Mouse (Mus musculus): ENCODE results near the gene Cdc42bpa. TPM values are rescaled to one million over a fixed set of nuclear protein-coding genes. Genes with fewer than 3 reads are reported as not detected.
A peak's percentile ranks its signal among the peaks of the same experiment; 100 is the strongest.

Cdc42bpa gene
- polyA plus RNA-seq, 1 experiment from 2014 or later: 14.9 TPM

DNA sequence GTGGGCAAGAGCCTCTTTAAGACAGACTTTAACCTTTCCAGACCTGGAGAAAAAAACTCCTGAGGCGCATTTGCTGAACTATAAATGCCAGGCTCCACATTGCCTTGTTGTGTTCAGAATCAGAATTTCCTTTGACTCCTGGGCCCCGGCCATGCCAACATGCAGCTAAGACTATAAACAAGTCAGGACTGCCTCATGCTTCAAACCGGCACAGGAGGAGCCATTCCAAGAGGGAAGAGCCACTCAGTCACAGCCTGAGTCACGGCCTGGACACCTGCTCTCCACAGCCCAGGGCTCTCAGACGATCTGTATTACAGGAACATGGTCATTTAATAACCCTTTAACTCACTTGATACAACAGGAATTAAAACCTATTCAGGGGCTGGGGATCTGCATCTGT, 240.4 kb downstream of the Cdc42bpa start:
- H3K4me1 ChIP-seq (ENCODE audit: insufficient read depth): 0 out of 2 replicates have a peak, but pooled peaks cover 3% of the 10 kb centered on the region
- H3K4me3 ChIP-seq (ENCODE audit: low read depth, low read length): no peak overlapping the region
- no peak overlapping the region for H3K4me2 ChIP-seq
- no peaks in the 10 kb centered on the region for H3K36me3 ChIP-seq (ENCODE audit: insufficient read depth)
- no peaks in the 10 kb centered on the region for H3K9me3 ChIP-seq (ENCODE audit: low read depth, low read length)
- no peak for TF ChIP-seq CTCF (IDR thresholded peaks at IDR 0.05; ENCODE audit: low read depth)
- ATAC-seq (ENCODE audit: insufficient read depth): no peak
- H3K9ac ChIP-seq: no peak overlapping the region
- no peaks in the 10 kb centered on the region for H3K27me3 ChIP-seq (ENCODE audit: insufficient read depth, low read length)
- WGBS: 51% methylated on average over 5 of the region's 5 CpGs
- no peak for DNase-seq
- no peak overlapping the region for H3K27ac ChIP-seq (ENCODE audit: low read depth)

GRCm38 (mm10) chr1:180208370-180208769, 248.1 kb downstream of the Cdc42bpa start:
- Histone ChIP-seq H3K36me3 (ENCODE audit: insufficient read depth) (no peaks in the 10 kb centered on the region), H3K9ac (no peak overlapping the region), H3K27me3 (ENCODE audit: insufficient read depth, low read length) (no peaks in the 10 kb centered on the region), H3K9me3 (ENCODE audit: low read depth, low read length) (no peaks in the 10 kb centered on the region), H3K4me2 (no peak overlapping the region), H3K4me1 (ENCODE audit: insufficient read depth) (no peaks in the 10 kb centered on the region; the same call in 1 of the 2 replicates), H3K27ac (ENCODE audit: low read depth) (no peak overlapping the region), H3K4me3 (ENCODE audit: low read depth, low read length) (no peak overlapping the region)
- ATAC-seq (ENCODE audit: insufficient read depth) (no peak), DNase-seq (no peak)
- 86% methylated on average over 3 of the region's 3 CpGs for WGBS
- no peak for TF ChIP-seq CTCF (IDR thresholded peaks at IDR 0.05; ENCODE audit: low read depth)

DNA sequence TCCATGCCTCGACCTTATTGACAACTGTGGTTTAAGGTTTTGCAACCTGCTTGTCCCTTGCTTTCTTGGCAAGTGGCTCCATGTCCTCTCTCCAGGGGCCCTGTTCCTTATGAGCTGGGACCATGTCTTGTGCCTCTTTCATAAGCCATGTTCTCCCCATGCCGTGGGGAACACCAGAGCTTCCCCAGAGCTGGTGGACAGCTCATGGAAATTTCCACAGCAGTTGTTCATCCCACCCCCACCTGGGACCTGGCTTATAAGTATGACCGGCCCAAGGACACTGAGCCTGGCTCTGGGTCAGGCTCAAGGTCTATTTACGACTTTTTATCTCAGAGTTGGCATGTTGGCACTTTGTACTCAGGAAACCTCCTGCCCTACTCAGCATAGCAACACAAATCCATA, 249.8 kb downstream of the Cdc42bpa start:
- Histone ChIP-seq H3K9ac (no peak overlapping the region), H3K4me2 (no peak overlapping the region), H3K4me1 (ENCODE audit: insufficient read depth) (no peaks in the 10 kb centered on the region; the same call in 1 of the 2 replicates), H3K27ac (ENCODE audit: low read depth) (no peak overlapping the region), H3K27me3 (ENCODE audit: insufficient read depth, low read length) (no peaks in the 10 kb centered on the region), H3K9me3 (ENCODE audit: low read depth, low read length) (no peaks in the 10 kb centered on the region), H3K36me3 (ENCODE audit: insufficient read depth) (no peaks in the 10 kb centered on the region), H3K4me3 (ENCODE audit: low read depth, low read length) (no peak overlapping the region)
- ATAC-seq (ENCODE audit: insufficient read depth) (no peak), DNase-seq (no peak)
- no peak for TF ChIP-seq CTCF (IDR thresholded peaks at IDR 0.05; ENCODE audit: low read depth)
- WGBS: 74% methylated on average over 4 of the region's 4 CpGs

DNA sequence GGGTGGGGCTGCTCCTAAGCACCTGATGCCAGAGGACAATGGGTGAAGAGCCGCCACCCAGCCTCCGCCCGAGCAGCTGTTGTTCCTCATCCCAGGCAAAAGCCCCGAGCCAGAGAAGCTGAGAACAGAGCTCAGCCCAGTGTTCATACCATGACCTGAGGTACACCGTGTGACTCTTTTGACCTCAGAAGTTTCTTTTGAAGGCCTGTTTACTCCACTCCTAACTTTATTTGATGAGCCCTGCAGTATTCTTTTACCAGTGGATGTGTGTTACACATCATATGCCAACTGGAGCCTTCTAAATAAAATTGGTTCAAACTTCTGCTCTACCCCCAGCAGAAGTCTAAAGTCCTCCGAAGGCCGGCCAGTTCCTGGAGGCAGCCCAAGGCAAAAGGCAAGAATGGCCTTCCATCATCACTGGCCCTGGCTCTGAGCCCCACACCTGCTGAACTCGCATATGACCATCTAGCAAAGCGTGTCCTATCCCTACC, 250.6 kb downstream of the Cdc42bpa start:
- Histone ChIP-seq H3K4me2 (no peak overlapping the region), H3K27ac (ENCODE audit: low read depth) (no peak overlapping the region)
- 78% methylated on average over 9 of the region's 9 CpGs for WGBS

GRCm38 (mm10) chr1:180212911-180213310, 252.6 kb downstream of the Cdc42bpa start:
- no peak for TF ChIP-seq CTCF (IDR thresholded peaks at IDR 0.05; ENCODE audit: low read depth)
- Histone ChIP-seq H3K4me2 (no peak overlapping the region), H3K4me3 (ENCODE audit: low read depth, low read length) (no peak overlapping the region), H3K4me1 (ENCODE audit: insufficient read depth) (no peaks in the 10 kb centered on the region; the same call in 1 of the 2 replicates), H3K36me3 (ENCODE audit: insufficient read depth) (no peaks in the 10 kb centered on the region), H3K9me3 (ENCODE audit: low read depth, low read length) (no peaks in the 10 kb centered on the region), H3K9ac (no peak overlapping the region), H3K27me3 (ENCODE audit: insufficient read depth, low read length) (no peaks in the 10 kb centered on the region), H3K27ac (ENCODE audit: low read depth) (no peak overlapping the region)
- DNase-seq (no peak), ATAC-seq (ENCODE audit: insufficient read depth) (no peak)
- 59% methylated on average over 5 of the region's 5 CpGs for WGBS

More for the DNA sequence above, 250.6 kb downstream of the Cdc42bpa start:
- ATAC-seq (ENCODE audit: insufficient read depth): no peak
- no peak for TF ChIP-seq CTCF (IDR thresholded peaks at IDR 0.05; ENCODE audit: low read depth)
- H3K36me3 ChIP-seq (ENCODE audit: insufficient read depth): no peaks in the 10 kb centered on the region
- no peak overlapping the region for H3K4me3 ChIP-seq (ENCODE audit: low read depth, low read length)
- no peaks in the 10 kb centered on the region for H3K27me3 ChIP-seq (ENCODE audit: insufficient read depth, low read length)
- H3K9me3 ChIP-seq (ENCODE audit: low read depth, low read length): no peaks in the 10 kb centered on the region
- H3K4me1 ChIP-seq (ENCODE audit: insufficient read depth): no peaks in the 10 kb centered on the region; the same call in 1 of the 2 replicates
- no peak for DNase-seq
- no peak overlapping the region for H3K9ac ChIP-seq

- TF ChIP-seq CTCF (IDR thresholded peaks at IDR 0.05; ENCODE audit: low read depth): peak; percentile 95
- no peak overlapping the region for H3K4me2 ChIP-seq
- H3K4me3 ChIP-seq (ENCODE audit: low read depth, low read length): no peak overlapping the region
- H3K4me1 ChIP-seq (ENCODE audit: insufficient read depth): no peaks in the 10 kb centered on the region; the same call in 1 of the 2 replicates
- 15% methylated on average over 4 of the region's 4 CpGs for WGBS
- H3K27me3 ChIP-seq (ENCODE audit: insufficient read depth, low read length): no peaks in the 10 kb centered on the region
- no peaks in the 10 kb centered on the region for H3K36me3 ChIP-seq (ENCODE audit: insufficient read depth)
- no peaks in the 10 kb centered on the region for H3K9me3 ChIP-seq (ENCODE audit: low read depth, low read length)
- no peak overlapping the region for H3K9ac ChIP-seq
- H3K27ac ChIP-seq (ENCODE audit: low read depth): no peak overlapping the region
- ATAC-seq (ENCODE audit: insufficient read depth) (peak; percentile 93), DNase-seq (peak; percentile 85)
These were observed 254.8 kb downstream of the Cdc42bpa start for GRCm38 (mm10) chr1:180215044-180215443.

Other genes with a start within 250 kb of the Cdc42bpa start
- not detected in 2 replicates for gene Kif28, start 215.2 kb upstream of the Cdc42bpa start, polyA plus RNA-seq (2014; fragmentation: Nextera tagmentation; extraction: Ambion mirVana)
- gene Gm10518, start 157.1 kb upstream of the Cdc42bpa start, polyA plus RNA-seq (2014; fragmentation: Nextera tagmentation; extraction: Ambion mirVana): 0.24 TPM in 1 of 2 replicates, not detected in the other
- 35.5 and 36.6 TPM in 2 replicates for gene Ahctf1, start 156.8 kb upstream of the Cdc42bpa start, polyA plus RNA-seq (2014; fragmentation: Nextera tagmentation; extraction: Ambion mirVana)
- gene Coq8a, start 239.1 kb downstream of the Cdc42bpa start, polyA plus RNA-seq (2014; fragmentation: Nextera tagmentation; extraction: Ambion mirVana): 4.5 and 5.2 TPM in 2 replicates

Data from lung, embryonic 14.5 days (tissue).